Mouse (Mus musculus) lung, postnatal 0 days (tissue): ENCODE results near the gene Ccdc85b.

ENCODE experiments used
- CTCF ChIP-seq: IDR thresholded peaks from 2 replicates; pipeline ENCODE4 v1.5.1; 2016; ENCODE audit warnings: antibody characterized with exemption, mild to moderate bottlenecking
- EP300 ChIP-seq: IDR thresholded peaks from 2 replicates; pipeline ENCODE4 v1.6.1; 2016; ENCODE audit warnings: antibody characterized with exemption, mild to moderate bottlenecking, control low read depth

- no peak for TF ChIP-seq CTCF
- TF ChIP-seq EP300, result no peak
Observed at GRCm38 (mm10) chr19:5426640-5427290, 30.9 kb downstream of the Ccdc85b start.
